Mouse (Mus musculus) G1E (cell line): ENCODE measurements at regions not wholly inside any gene's neighbourhood (a gene's known extent, or its start where the extent isn't known, plus 50 kb on each side); places are given as distances from the start of the nearest gene placed in this dataset.

Experiments
- ATAC-seq: 2 replicates; pipeline ENCODE4 v1.8.0; 2016; ENCODE audit warnings: mild to moderate bottlenecking; ENCODE audit not compliant: insufficient number of reproducible peaks, poor library complexity, low FRiP score, severe bottlenecking; ENCODE audit errors: extremely low read depth
- DNase-seq: peaks from one replicate; pipeline ENCODE4 v3.0.0; 2012; ENCODE audit warnings: low spot score
- H3K27me3 ChIP-seq: 2 replicates; pipeline ENCODE4 v1.6.1; 2012; ENCODE audit warnings: mild to moderate bottlenecking, low read length, inconsistent platforms; ENCODE audit not compliant: insufficient read depth
- H3K36me3 ChIP-seq: replicated peaks from 2 replicates; pipeline ENCODE3; 2012; ENCODE audit warnings: mild to moderate bottlenecking, inconsistent platforms
- H3K4me1 ChIP-seq: 2 replicates; pipeline ENCODE4 v1.6.1; 2012; ENCODE audit warnings: low read depth, low read length, inconsistent platforms, mixed read lengths; ENCODE audit not compliant: insufficient read depth
- H3K4me3 ChIP-seq: 2 replicates; pipeline ENCODE4 v1.5.1; 2012; ENCODE audit warnings: low read depth, mild to moderate bottlenecking, inconsistent platforms, low read length, moderate library complexity, mixed read lengths
- H3K9me3 ChIP-seq: replicated peaks from 2 replicates; pipeline ENCODE4 v1.6.1; 2012; ENCODE audit warnings: inconsistent platforms
- CTCF ChIP-seq: IDR thresholded peaks from 2 replicates; pipeline ENCODE4 v1.5.1; 2012; ENCODE audit warnings: low read depth, low read length, inconsistent platforms, mixed read lengths
- GATA1 ChIP-seq: IDR thresholded peaks from 2 replicates; pipeline ENCODE4 v1.6.1; 2012; ENCODE audit warnings: borderline replicate concordance, low read length, inconsistent platforms, mixed read lengths
- GATA2 ChIP-seq: IDR thresholded peaks from 2 replicates; pipeline ENCODE4 v1.6.1; 2012; ENCODE audit warnings: low read depth, low read length, inconsistent platforms, borderline replicate concordance
- POLR2AphosphoS5 ChIP-seq: IDR thresholded peaks from 2 replicates; pipeline ENCODE4 v1.6.1; 2012; ENCODE audit warnings: low read depth, low read length, inconsistent platforms; ENCODE audit not compliant: insufficient replicate concordance
- TAL1 ChIP-seq: conservative IDR thresholded peaks from 2 replicates; pipeline ENCODE4 v1.6.1; 2012; ENCODE audit warnings: low read depth, low read length, inconsistent platforms, mixed read lengths

GRCm38 (mm10) chr16:29854805-29855565 is 209.2 kb upstream of the Hes1 start:
- no peak for ATAC-seq
- peaks cover 33% of the 10 kb centered on the region for H3K4me1 ChIP-seq
- no peaks in the 10 kb centered on the region for H3K36me3 ChIP-seq
- H3K9me3 ChIP-seq: no peaks in the 10 kb centered on the region
- H3K4me3 ChIP-seq: no peak overlapping the region
- TF ChIP-seq CTCF: no peak
- no peak for TF ChIP-seq POLR2AphosphoS5
- TF ChIP-seq GATA1: no peak
- TF ChIP-seq GATA2: no peak
- no peak for TF ChIP-seq TAL1
- no peak for DNase-seq
- no peaks in the 10 kb centered on the region for H3K27me3 ChIP-seq

DNA sequence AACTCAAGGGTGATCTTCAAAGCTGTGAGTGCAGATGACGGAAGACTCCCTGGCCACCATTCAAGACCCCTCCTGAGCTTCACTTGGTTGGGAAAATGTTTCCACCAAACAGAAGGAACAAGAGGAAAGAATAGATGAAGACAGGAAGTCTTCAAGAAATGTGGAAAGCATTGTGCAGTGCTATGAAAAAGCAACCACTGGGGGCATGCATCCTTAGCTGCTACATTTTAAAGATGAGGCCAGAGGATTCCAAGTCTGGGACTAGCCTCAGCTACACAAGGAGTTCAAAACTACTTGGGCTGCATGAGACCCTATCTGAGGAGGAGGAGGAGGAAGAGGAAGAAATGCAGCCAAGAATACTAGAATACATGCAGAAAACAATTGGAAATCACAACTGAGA is 207.6 kb upstream of the Hes1 start:
- ATAC-seq: no peak
- no peak for DNase-seq

DNA sequence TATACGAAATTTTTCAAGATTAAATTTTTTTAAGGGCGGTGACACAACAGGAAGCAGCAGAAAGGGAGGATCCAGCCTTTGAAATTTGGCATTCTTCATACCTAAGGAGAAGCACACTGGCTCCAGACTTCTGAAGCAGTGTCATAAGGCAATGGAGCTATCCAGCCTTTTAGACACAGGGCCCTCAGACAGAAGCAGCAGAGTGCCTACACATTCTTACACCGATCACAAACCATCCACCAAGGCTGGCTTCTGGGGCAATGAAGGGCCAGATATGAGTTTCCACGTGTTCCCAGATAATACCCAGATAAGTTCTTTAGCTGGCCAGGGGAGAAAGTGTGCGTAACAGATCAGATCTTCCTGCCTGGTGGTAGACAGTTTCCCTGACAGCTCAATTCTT is 205.5 kb upstream of the Hes1 start:
- Histone ChIP-seq H3K9me3 (no peaks in the 10 kb centered on the region), H3K27me3 (no peaks in the 10 kb centered on the region), H3K4me1 (peaks cover 48% of the 10 kb centered on the region), H3K4me3 (no peak overlapping the region), H3K36me3 (no peaks in the 10 kb centered on the region)
- no peak for DNase-seq
- ATAC-seq: no peak
- TF ChIP-seq GATA2 (no peak), GATA1 (no peak), TAL1 (no peak), CTCF (no peak), POLR2AphosphoS5 (no peak)

More for the DNA sequence above, 207.6 kb upstream of the Hes1 start:
- Histone ChIP-seq H3K4me1 (peaks cover 36% of the 10 kb centered on the region), H3K27me3 (no peaks in the 10 kb centered on the region), H3K9me3 (no peaks in the 10 kb centered on the region), H3K4me3 (no peak overlapping the region), H3K36me3 (no peaks in the 10 kb centered on the region)
- no peak for TF ChIP-seq CTCF
- TF ChIP-seq POLR2AphosphoS5: no peak
- TF ChIP-seq GATA1: no peak
- TF ChIP-seq GATA2: no peak
- TF ChIP-seq TAL1: no peak

GRCm38 (mm10) chr16:29860306-29860705 is 203.9 kb upstream of the Hes1 start:
- DNase-seq (no peak), ATAC-seq (no peak)
- TF ChIP-seq GATA1 (no peak), GATA2 (no peak), TAL1 (no peak), POLR2AphosphoS5 (no peak), CTCF (no peak)
- Histone ChIP-seq H3K27me3 (no peaks in the 10 kb centered on the region), H3K36me3 (no peaks in the 10 kb centered on the region), H3K4me1 (peaks cover 63% of the 10 kb centered on the region), H3K9me3 (no peaks in the 10 kb centered on the region), H3K4me3 (no peak overlapping the region)

GRCm38 (mm10) chr16:29861056-29861455 is 203.1 kb upstream of the Hes1 start:
- no peak overlapping the region for H3K4me3 ChIP-seq
- no peaks in the 10 kb centered on the region for H3K9me3 ChIP-seq
- TF ChIP-seq POLR2AphosphoS5 (no peak), GATA1 (no peak), CTCF (no peak), GATA2 (no peak), TAL1 (no peak)
- ATAC-seq (no peak), DNase-seq (no peak)
- H3K27me3 ChIP-seq: no peaks in the 10 kb centered on the region
- H3K4me1 ChIP-seq: peaks cover 70% of the 10 kb centered on the region
- no peaks in the 10 kb centered on the region for H3K36me3 ChIP-seq

GRCm38 (mm10) chr16:29865075-29865740 is 199.0 kb upstream of the Hes1 start:
- Histone ChIP-seq H3K36me3 (no peaks in the 10 kb centered on the region), H3K4me1 (peaks cover 62% of the 10 kb centered on the region), H3K4me3 (peak overlapping the region; percentile 41; the same call in 1 of the 2 replicates), H3K27me3 (no peaks in the 10 kb centered on the region), H3K9me3 (no peaks in the 10 kb centered on the region)
- DNase-seq (peak; percentile 35), ATAC-seq (peak; percentile 81)
- TF ChIP-seq TAL1 (no peak), CTCF (no peak)

DNA sequence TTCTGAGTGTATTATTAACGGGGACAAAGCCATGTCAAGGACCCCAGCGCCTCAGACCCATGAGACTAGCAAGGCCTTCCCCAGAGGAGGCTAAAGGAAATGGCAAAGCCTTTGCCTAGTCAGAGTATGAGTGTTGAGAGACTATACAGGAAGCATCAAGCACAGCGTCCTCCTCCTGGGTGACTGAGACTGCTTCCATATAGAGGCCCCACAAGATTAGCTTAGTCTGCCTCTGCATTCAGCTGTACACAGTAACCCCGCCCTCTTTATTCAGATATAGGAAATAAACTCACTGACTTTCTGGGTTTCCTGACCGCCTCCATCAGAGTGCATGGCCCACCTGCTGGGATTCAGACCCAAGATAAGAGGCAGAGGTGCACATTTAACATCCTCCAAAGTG is 192.8 kb upstream of the Hes1 start:
- Histone ChIP-seq H3K9me3 (no peaks in the 10 kb centered on the region), H3K27me3 (no peaks in the 10 kb centered on the region)
- no peak for ATAC-seq

More for the DNA sequence above, 192.8 kb upstream of the Hes1 start:
- no peak for DNase-seq
- no peak for TF ChIP-seq CTCF
- TF ChIP-seq GATA2: no peak
- no peak for TF ChIP-seq GATA1
- TF ChIP-seq TAL1: no peak
- no peak for TF ChIP-seq POLR2AphosphoS5
- Histone ChIP-seq H3K36me3 (no peaks in the 10 kb centered on the region), H3K4me1 (peaks cover 28% of the 10 kb centered on the region), H3K4me3 (no peak overlapping the region)
